Mouse (Mus musculus): ENCODE data around the gene Trim9.

DNA sequence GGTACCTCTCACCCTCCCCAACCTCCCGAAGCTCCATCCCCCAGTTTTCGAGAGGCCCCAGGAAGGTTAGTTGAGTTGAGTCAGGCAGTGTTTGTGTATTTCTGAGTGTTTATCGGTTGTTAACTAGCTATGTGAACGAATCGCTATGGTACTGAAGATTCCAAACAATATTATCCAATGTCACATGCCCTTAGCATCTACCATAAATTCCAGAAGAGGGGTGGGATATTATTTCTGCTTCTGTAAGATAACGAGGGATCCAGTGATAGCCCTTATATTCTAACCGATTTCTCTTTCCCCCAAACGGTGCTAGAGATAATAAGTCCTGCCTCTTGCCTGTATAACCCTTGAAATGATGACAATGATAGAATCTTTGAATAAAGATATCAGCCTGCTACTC is 612 bp upstream of the Trim9 start:
- TF ChIP-seq CTCF (conservative IDR thresholded peaks at IDR 0.05; ENCODE audit: low read length) = no peak
- TF ChIP-seq POU5F1 (IDR thresholded peaks at IDR 0.05; ENCODE audit: borderline replicate concordance, low read length) = no peak
- TF ChIP-seq NANOG (IDR thresholded peaks at IDR 0.05; ENCODE audit: borderline replicate concordance, low read length) = no peak
